Mouse (Mus musculus): Measurements from ENCODE around the gene Larp7.

GRCm38 (mm10) chr3:127554723-127555122 is 1.6 kb upstream of the Larp7 start:
- no peak for TF ChIP-seq CTCF (IDR thresholded peaks at IDR 0.05; ENCODE audit: control insufficient read depth, insufficient read depth, insufficient replicate concordance, low read depth, low read length)
- TF ChIP-seq POLR2A (IDR thresholded peaks at IDR 0.05; ENCODE audit: control insufficient read depth, low read depth, low read length) = no peak

Measured in testis, adult 2 months (tissue).